Mouse (Mus musculus): ENCODE measurements around the gene Grin2b.

Grin2b gene

DNA sequence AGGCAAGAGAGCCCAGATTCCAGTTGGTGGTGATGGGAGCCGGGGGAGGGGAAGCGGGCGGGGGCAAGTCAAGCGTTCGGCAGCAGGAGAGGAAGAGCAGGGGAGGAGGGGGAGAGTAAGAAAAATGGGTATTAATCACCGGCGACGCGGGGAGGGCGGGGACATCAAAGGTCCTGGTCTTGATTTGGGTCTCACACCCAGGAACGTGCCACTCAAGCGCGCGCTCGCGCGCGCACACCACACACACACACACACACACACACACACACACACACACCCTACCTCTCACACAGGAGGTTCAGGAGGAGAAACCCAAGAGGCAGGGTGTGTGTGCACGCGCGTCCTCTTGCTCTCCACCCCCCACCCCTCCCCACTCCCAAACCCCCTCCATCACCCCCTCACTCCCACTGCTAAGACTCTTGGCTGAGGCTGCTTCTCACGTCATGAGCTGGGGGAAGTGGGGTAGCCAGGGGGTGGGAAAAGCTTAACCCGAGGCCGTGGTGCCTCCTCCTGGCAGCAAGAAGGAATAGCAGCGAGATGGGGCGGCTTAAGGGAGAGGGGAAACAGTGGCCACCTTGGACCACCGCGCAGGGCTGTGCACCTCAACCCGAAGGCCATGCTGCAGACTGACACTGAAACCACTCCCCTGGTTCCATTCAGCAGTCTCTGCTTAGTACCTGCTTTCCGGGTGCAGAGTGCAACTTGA lies at the start of gene Grin2b:
Grin2b (minus strand) TSS at position 321 of the 706 bp plus-strand sequence.
- peak; percentile 59 for DNase-seq (ENCODE audit: low read depth, low spot score)

DNA sequence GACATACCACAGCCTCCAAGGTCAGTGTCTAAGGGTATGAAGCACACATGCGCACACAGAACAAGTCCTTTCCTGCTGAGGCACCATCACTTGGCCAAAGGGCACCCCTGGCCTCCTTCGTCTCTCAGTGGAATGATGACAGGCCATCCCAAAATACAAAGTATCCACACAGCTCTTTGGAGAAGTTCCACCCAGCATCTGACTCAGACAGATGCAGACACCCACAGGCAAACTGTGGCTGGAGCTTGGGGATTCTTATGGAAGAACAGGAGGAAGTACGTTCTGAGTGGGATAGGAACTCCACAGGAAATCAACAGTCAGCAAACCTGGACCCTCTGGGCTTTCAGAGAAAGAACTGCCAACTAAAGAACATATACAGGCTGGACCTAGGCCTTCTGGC lies 48.6 kb upstream of the Grin2b start:
- DNase-seq (ENCODE audit: low read depth, low spot score): no peak

DNA sequence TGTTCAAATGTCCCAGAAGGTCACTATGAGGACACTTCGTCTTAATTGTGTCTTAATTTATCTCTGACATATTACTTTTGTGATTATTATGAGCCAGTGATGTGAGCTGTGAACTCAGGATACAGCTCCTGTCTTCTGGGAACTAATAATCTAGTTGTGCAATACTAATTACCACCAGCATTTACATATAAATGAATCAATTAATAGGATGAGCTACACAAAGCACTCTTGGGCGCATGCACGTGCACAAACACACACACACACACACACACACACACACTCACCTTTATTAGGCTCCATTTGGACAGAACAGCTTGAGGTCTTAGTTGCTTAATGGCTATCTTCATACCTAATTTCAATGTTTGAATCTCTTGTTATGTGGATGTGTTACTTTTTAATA lies 37.1 kb upstream of the Grin2b start:
- DNase-seq (ENCODE audit: low read depth, low spot score): no peak

DNA sequence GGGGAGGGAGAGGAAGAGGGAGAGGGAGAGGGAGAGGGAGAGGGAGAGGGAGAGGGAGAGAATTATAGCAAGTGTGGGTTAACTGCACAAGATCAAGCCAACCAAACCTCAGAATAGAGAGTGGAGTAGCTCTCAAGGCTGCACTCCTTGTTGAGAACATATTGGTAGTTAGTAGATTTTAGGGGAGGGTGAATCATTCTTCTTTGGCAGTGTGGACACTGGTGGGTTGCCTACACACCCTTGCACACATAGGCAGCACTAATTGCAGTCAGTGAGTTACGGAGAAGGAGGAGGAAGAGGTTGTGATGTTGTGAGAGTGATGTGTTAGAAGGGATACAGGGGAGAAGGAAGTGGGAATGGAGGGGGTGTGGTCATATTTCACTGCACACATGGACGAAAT lies 26.5 kb upstream of the Grin2b start:
- no peak for DNase-seq (ENCODE audit: low read depth, low spot score)

DNA sequence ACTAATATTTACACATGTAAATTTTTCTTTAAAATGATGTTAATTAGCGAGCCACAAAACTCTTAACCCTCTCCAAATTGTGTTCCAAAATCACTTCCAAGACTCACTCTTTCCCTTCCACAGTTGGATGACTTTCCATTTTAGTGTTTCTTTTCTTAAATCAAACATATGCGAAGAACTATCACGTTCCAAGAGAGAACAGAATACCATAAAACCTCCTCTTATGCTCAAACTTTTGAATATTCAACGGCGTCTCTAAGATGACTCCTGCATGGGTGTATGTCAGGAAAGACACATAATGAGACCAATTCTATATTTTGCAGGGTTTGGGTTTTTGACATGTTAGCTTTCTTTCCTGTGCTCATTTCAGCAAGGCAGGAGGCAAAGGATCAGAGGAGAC lies 21.3 kb upstream of the Grin2b start:
- DNase-seq (ENCODE audit: low read depth, low spot score): no peak

DNA sequence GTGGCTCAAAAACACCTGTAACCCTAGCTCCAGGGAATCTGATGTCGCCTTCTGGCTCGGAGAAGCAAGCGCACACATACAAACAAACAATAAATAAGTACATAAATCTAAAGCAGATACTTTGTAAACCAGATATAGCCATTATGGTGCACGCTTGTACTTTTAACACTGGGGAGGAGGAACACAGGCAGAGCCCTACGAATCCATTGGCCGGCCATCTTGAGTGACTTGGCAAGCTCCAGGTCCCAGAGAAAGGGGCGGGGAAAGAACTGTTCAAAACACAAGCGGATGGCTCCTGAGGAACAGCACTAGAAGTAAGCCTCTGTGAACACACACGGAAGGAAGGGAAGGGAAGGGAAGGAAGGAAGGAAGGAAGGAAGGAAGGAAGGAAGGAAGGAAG lies 4.8 kb upstream of the Grin2b start:
- DNase-seq (ENCODE audit: low read depth, low spot score): no peak

DNA sequence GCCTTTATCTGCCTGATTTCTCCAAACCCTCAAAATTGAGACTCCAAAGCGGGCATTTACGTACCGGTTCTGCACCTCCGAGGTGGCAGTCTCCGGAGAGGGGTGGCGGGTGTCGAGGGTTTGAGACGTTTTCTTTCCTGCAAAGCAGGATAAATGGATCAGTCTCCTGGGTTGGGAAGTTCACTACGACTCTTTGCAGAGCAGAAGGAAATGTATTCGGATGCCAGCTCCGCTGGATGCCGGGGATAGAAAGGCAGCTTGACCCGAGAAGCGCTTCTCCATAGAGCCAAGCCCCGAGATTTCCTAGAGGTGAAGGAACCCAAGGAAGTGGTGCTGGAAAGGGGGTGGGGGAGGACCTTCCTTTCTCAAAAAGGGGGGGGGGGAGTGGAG lies 515 bp downstream of the Grin2b start:
- no peak for DNase-seq (ENCODE audit: low read depth, low spot score)

DNA sequence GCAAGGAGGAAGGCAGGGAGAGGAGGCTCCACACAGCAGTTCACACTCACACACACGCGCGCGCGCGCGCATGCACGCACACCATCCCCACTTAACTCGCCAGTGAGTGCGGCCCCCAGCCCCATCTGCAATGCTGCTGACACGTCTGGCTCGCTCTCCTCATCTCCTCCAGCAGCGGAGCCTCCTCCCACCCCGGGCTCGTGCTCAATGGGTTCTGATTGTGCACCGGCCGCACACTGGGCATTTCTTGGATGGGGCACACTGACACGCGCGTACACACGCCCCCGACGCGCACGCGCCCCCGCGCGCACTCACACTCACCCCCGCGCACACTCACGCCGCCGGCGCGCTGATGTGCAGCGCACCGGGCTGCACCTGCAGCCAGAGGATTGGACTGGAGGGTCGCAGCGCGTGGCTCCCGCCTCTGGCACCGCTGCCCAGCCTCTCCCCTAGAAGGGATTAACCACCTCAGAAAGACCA lies 1.1 kb downstream of the Grin2b start:
- no peak for DNase-seq (ENCODE audit: low read depth, low spot score)

DNA sequence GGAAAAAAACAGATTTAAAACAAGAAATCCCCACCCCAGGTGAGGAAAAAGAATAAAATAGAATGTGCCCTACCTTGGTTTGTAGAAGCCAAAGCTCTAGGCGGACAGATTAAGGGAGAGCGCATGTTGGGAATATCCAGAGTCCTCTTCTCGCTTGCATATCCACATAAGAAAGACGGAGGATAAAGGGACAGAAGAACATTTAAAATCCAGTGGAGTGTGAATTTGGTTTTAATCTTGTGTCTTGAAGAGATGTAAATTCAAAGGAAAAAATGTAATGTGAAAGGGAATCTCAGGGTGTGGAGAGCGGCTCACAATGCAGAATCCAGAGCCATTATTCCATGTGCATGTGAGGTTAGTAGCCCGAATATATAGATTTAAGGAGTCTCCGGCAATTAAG lies 2.0 kb downstream of the Grin2b start:
- no peak for DNase-seq (ENCODE audit: low read depth, low spot score)

DNA sequence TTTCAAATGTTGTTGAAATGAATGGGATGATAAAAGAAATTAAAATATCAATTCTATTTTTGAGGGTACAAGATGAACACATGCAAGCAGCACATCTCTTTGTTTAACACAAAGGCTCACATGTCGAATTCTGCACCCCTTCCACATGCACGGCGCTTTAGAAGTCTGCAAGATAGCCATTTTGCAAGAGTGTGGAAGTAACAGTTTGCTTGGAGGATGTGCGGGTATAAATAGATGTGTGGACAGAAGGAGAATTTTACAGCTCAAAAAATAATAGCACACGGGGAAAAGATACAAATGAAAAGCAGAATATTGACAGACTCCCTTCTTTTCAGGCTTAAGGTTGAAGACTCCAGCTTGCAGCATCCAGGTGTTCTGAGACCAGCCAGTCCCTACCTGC lies 2.9 kb downstream of the Grin2b start:
- DNase-seq (ENCODE audit: low read depth, low spot score): no peak

DNA sequence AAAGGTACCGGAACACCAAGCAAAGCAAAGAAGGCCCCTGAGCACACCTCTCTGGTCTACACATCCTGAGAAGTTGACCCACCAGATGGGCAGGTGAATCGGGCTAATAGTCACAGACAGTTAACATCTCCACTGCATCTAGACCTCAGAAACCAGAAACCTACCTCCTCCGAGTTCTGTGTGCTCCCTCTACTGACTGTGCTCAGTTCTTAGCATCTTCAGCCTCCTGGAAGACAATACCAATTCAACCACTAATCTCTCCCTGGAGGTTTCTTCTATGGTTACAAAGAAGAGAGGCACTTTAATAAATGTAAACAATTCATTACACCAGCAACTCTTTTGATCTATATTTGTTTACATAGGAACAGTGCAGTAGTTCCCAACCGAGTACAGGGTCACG lies 6.0 kb downstream of the Grin2b start:
- no peak for DNase-seq (ENCODE audit: low read depth, low spot score)

DNA sequence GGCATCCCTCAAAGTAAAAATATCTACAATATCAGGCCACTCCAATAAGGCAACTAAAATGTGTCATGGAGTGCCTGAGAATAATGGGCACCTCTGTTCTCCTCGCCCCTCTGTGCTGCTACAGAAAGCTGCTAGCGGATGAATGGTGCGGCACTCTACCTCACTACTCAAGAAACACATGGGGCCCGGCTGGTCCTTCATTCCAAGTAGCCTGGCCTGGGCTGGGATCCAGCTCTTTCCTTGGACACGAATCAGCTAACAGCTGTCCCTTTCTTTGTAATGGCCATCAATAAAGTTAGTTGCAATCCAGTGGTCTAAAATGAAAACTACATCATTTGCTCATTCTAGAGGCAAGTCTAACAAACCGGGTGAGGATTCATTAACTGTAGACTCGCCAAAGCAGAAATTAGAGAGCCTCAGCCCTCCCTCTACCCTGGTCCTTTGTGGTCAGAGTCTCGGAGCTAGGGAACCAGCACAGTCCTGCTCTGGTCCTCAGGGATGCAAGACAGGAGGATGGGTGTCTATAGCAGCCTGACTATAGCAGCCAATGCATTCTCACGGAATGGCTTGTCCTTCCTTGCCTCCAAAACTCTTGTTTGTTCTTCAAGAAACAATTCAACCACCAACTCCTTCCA lies 7.8 kb downstream of the Grin2b start:
- DNase-seq (ENCODE audit: low read depth, low spot score): no peak

DNA sequence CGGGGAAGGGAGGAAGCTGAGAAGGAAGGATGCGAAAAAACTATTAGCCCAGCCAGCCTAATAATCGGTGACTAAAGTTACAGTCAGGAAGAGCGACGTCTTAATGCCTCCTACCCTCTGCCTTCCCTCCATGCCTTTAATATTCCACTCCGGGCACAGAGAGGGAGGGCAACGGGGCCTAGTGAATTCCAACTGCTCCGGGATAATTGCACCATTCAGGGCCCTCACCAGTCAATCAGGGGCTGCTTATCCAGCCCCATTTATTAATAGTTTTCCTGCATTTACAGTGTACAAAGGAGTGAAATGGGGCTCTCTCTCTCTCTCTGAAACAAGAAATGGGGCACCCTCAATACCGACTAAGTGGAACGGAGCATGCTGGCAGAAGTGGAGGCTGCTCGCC lies 11.2 kb downstream of the Grin2b start:
- DNase-seq (ENCODE audit: low read depth, low spot score): no peak

DNA sequence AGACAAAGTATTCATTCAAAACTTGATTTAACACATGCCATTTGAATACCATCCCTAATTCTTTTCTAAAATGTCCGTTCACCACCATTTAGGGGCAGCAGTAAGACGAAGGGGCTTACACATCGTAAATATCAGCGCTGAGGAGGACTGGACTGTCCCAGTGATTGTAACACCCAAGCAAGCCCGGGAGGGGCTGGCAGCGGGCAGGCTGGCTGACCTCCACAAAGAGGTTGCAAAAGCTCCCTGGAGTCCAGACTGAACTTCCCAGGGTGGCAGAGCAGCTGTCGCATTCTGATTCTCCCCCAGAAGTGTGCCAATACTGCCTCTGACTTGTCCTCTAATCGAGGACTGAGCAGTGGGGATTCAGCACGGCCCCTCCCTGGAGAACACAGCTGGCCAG lies 19.9 kb downstream of the Grin2b start:
- no peak for DNase-seq (ENCODE audit: low read depth, low spot score)

DNA sequence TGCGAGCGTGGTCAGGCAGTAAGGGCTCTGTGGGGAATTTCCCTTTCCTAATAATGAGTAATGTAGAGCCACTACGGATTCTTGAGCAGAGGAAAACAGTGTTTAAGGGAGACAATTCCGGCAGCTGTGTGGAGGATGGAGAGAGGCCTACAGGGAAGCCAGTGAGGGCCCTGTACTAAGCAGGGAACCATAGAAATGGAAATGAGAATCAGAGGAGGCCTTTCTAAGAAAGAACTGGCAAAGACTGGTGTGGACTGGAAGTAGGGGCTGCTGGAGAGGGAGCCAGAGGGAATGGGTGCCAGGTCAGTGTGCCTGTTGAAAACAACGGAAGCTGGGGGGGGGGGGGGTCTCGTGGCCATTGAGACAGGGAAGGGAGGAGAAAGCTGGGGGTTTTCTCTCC lies 23.2 kb downstream of the Grin2b start:
- DNase-seq (ENCODE audit: low read depth, low spot score): no peak

DNA sequence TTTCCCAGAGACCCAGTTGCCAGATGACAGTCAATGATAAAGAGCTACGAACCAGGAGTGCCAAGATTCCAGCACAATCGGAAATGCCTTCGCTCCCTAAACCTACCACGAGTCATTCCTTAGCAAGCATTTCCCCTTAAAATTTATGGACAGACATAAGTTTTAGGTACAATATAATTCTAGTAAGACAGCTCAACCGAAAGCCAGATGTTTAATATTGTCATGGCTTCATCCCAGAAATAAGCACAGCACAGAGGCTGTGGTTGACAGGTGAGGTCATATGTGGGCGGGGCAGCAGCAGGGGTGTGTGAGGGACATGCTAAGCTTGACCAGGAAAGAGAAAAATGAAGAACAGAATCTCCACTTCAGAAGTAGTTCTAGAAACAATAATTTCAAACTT lies 33.3 kb downstream of the Grin2b start:
- DNase-seq (ENCODE audit: low read depth, low spot score): no peak

DNA sequence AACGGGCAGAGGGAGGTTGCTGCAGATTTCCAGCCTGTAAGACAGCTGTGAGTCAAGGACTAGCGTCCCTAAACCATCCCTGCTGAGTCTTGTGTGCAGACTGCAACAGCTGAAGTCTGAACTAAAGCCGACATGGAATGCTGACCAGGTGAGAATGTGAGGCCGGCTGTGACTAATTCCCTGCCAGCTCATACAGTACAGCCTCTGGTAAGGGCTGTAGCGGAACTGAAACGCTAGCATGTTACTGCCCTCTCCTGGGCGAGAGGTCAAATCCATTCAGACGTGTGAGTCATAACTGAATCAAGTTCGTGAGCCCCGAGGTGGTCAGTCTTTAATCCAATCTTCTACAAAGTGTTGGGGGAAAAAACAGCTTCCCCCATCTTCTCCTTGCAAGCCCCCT lies 42.9 kb downstream of the Grin2b start:
- peak; percentile 65 for DNase-seq (ENCODE audit: low read depth, low spot score)

DNA sequence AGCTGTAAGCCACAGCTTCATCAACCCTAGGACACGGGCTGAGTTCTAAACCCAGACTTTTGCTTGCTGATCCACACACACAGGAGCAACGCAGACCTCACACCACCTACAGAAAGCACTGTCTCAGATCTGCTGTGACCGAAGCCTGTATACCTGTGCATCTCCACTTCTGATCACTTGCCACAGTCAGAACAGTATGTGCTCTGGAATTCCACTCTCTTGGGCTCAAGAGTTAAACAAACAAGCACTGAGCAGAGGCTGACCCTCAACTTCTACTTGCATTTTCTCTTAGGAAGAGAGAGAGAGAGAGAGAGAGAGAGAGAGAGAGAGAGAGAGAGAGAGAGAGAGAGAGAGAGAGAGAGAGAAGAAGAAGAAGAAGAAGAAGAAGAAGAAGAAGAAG lies 50.7 kb downstream of the Grin2b start:
- DNase-seq (ENCODE audit: low read depth, low spot score): no peak

DNA sequence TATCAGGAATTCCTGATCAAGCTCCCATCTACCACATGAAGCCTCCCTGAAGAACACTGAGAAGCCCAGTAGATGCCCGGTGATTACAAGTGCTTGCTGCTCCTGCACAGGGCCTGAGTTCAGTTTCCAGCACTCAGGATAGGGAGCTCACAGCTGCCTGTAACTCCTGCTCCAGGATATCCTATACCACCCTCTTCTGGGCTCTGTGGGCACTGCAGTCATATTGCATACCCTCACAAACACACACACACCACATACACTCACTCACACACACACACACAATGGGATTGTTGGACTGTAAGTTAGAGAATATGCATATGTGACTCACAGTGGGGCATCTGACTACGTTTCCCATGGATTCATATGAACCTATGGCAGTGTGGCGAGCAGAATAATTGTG lies 55.9 kb downstream of the Grin2b start:
- DNase-seq (ENCODE audit: low read depth, low spot score): no peak

DNA sequence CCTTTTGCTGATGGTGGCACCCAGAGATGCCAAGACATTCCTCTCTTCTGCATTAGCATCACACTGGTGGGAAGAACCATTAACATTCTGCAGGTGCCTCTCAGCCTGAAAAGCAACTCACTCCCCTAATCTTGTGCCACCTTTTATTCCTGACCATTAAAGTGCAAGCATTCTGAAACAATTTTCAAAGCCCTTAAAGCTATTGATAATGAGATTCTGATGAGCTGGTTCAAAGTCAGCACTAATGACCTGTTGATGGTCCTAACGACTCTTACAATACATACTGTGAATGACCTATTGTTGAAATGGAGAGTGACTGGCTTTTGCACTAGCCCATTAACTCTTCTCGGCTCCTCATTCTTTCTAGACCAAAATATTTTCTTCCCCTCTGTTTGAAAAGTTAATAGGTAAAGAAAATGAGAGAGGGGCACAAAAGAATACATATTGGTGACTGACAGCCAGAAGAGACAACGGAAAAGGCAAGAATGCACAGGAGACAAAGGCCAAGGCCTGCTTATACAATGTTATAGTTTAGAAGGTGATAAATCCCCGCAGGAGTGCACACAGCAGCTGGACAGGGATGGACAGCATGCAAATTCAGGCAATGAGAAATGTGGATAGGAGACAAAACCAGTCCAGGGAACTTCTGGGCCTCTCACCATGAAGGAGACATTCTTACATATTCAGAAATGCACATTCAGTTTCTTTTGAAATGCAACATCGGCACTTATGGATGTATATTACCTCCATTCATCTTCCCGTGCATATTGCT lies 59.5 kb downstream of the Grin2b start:
- DNase-seq (ENCODE audit: low read depth, low spot score): no peak

DNA sequence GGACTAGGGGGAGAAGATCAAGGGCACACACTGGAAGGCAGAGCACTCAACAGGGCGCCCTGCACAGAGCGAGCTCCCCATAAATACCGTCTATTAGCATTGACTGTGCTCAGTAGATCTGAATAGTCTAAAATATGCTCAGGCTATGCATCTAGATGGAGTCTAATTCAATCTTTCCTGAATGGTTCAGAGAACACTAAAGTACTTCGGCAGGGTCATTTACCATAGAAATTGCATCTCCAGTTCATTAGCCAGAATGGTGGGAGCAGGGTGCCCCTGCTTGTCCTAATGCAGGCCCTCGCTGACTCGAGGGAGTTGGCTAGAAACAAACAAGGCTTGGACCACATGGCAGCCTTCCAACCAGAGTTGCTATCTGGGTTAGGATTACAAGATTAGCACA lies 64.1 kb downstream of the Grin2b start:
- DNase-seq (ENCODE audit: low read depth, low spot score): no peak

DNA sequence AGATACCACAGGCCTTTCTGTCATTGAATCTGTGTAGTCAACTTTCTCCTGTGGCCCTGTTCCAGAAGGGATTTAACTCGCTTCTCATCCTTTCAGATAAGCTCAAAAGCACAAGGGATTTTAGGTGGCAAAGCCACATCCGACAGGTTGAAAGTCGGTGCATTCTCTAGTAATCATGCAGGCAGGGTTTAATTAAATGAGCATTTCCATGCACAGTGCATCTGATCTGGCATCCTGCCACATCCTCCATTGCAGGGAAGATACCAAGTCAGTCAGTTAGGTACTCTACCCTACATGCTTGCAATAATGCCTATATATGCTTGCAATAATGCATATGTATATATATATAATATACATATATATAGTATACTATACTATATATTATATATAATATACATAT lies 64.8 kb downstream of the Grin2b start:
- no peak for DNase-seq (ENCODE audit: low read depth, low spot score)

DNA sequence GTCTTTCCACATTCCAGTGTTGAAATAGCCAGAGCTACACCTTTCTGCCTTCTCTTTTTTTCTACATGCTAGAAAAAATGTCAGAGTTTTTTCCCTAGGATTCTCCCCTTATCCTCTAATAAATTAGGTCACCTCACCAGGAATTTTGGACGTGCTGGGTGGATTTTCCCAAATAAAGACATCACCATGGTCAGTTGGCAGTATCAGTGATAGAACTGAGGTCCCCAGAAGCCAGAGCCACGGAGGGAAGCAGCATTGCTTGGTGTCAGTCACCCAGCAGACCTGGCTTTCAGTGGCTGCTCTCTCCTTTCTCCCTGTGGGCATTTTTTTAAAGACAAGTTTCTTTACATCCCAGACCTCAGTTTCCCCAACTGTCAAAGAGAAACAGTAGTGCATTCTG lies 68.1 kb downstream of the Grin2b start:
- no peak for DNase-seq (ENCODE audit: low read depth, low spot score)

Measured in forelimb bud, embryonic 11.5 days (tissue).